Mouse (Mus musculus) T-helper 2 cell (primary cell): Measurements from ENCODE around the gene Sav1.

ENCODE experiments used
- in situ Hi-C: fragments of 300-600 bp; cut with MboI, MseI; formaldehyde crosslinking; loops from one replicate; pipeline ENCODE4 v1.15.1; 2025; ENCODE audit warnings: high pct_unique_total_duplicates

The Sav1 gene

DNA sequence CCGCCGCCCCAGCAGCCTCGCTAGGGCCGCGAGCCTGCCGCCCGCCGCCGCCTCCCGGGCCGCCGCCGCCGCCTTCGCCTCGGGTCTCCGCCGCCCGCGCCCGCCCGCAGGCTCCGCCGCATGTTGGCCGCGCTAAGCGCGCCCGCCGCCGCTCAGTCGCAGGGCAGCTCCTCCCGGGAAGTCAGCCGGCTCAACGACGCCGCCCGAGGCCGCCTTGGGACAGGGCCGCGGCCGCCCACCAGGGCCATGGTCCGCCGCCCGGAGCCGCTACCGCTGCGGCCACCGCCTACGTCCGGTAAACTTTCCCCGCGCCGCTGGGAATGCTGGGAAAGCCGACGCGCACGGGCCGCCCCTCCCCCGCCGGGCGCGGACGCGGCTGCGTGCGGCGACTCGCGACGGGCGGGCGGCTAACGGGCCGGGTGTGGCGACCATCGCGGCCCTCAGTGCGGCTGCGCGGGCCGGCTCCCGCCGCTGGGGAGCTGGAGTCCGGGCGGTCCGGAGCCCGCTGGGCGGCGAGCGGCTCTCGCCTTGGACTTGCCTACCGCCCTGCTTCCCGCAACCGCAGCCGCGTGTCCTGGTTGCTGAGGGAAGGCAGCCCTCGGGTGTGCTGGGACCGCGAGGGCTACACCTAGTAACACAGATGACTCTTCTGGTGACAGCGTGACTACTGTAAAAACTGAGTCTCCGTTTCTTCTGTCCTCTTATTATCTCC lies at the start of gene Sav1:
Gene Sav1 (minus strand): TSS at position 217 of the 712 bp plus-strand sequence.
- in situ Hi-C loops, result no loop called here

DNA sequence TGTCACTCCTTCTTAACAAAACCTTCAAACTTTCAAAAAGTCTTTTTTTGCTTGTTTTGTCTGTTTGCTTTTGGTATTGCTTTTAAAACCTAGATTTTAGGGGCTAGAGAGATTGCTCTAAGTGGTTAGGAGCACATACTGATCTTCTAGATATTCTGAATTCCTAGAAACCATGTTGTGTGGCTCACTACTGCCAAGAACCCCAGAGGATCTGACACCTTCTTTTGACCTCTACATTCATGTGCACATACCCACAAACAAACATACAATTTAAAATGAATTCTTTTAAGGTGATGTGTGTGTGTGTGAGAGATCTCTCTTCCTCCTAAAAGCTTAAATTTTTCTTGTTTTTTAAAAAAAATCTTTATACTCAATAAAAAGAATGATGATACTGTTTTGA lies 39.4 kb upstream of the Sav1 start:
- in situ Hi-C loops, result no loop called here

DNA sequence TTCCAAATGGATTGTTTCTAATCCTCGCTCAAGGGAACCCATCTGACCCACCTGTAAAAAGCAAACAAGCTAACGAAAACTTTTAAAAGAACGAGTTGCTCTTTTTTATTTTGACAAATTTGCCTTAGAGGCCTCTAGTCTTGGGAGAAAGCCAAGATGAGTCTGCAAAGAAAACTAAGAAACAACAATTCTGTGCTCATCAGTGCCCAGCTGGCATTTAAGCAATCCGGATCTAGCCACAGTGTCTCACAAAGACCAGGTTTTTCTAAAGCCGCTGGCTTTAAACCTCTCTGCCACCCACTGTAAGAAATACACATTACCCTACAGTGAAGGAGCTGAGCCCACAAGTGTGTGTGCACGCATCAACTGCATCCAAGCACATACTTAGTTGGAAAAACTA lies 38.6 kb upstream of the Sav1 start:
- in situ Hi-C loops, result no loop called here

DNA sequence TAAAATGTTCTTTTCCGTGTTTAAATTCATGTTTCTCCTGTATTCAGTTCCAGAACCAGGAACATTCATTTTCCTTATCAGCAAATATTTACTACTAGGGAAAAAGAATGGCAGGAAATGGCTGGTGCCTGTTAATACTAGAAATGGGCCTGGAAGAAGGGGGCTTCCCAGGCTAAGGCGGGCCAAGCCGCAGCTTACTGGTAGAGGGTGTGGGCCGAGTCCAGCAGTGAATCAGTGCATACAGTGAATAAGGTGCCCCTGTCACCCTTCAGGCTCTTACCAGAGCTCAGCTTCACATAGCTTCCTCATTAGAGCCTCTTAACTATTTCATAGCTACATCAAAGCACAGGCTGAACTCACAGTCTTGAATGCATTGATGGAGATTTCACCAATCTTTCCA lies 36.8 kb upstream of the Sav1 start:
- in situ Hi-C loops, result no loop called here

DNA sequence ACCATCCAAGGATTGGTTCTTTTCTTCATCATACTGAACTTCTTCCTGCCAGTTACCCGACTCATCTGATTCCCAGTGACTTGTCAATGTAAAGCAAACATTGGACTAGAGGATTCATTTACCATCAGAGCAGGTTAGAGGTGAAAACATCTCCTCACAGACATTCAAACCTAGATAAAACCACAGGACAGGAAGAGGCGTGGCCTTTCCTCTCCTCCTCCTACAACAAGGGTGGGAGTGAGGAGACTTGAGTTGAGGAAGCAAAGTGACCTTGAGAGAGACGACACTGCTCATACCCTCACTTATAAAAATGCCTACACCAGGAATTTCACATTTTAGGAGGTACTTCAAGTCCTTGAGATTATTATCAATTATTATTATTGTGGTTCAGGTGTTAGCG lies 31.4 kb upstream of the Sav1 start:
- in situ Hi-C loops, result no loop called here

DNA sequence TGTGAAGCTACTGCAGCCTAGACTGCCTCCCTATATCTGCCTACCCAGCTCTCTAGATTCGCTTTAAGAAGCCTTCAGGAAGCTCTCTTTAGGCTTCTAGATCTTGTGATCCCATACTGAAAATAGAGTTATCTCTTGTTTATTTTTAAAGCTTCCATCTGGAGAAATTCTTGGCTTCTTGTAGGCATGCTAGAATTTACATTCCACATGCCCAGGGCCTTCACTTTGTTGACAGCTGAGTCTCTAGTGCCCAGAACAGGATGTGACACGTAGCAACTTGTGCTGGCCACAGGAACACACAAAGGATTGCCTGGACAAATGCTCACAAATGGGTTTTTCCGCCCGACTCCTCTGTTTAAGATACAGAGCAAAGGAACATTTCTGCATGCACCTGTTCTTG lies 29.1 kb upstream of the Sav1 start:
- in situ Hi-C loops, result no loop called here

DNA sequence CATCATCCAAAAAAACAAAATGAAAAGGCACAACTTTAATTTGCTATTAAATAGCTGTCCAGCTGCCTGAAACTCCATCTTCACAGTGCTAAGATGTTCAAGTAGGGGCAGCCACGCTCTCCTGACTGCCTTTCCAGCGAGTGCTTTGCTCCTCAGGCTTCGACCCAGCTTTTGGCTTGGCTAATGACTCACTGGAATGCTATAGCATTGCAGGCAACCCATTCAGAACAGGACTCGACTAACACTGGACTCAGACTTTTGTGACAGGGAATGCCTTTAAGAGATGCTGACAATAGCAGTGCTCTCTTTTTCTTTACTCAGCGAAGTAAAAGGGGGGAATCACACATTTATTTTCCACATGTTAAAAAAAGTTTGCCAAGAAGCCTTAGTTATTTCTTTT lies 24.9 kb upstream of the Sav1 start:
- in situ Hi-C loops, result no loop called here

DNA sequence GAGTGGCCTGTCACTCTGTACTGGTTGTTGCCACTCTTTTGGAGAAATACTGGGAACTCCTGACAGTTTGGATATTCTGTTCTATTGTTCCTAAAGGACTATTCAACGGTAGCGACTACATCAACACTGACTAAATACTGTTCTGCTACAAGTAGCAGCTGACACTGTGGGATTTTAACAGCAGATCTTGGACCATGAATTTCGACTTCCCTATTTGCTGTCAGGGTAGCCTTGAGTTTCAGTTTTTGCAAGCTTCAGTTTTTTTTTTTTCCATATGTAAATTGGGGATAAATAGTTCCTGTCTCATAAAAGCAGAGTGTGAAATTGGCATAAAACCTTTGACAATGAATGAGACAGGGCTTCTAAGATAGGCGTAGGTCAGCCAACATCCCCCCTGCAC lies 23.6 kb upstream of the Sav1 start:
- in situ Hi-C loops, result no loop called here

DNA sequence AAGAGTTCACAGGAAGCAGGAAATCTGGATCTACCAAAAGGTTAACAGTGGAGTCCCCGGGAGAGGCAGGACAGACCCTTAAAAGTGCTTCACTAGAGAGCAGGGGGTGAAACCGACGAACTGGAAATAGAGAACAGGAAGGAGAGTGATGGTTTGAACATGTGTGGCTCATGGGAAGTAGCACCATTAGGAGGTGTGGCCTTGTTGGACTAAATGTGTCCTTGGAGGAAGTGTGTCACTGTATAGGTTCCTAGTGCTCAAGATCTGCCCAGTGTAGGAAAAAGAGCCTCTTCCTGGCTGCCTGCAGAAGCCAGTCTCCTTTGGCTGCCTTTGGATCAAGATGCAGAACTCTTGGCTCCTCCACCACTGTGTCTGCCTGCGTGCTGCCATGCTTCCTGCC lies 18.3 kb upstream of the Sav1 start:
- in situ Hi-C loops, result no loop called here

DNA sequence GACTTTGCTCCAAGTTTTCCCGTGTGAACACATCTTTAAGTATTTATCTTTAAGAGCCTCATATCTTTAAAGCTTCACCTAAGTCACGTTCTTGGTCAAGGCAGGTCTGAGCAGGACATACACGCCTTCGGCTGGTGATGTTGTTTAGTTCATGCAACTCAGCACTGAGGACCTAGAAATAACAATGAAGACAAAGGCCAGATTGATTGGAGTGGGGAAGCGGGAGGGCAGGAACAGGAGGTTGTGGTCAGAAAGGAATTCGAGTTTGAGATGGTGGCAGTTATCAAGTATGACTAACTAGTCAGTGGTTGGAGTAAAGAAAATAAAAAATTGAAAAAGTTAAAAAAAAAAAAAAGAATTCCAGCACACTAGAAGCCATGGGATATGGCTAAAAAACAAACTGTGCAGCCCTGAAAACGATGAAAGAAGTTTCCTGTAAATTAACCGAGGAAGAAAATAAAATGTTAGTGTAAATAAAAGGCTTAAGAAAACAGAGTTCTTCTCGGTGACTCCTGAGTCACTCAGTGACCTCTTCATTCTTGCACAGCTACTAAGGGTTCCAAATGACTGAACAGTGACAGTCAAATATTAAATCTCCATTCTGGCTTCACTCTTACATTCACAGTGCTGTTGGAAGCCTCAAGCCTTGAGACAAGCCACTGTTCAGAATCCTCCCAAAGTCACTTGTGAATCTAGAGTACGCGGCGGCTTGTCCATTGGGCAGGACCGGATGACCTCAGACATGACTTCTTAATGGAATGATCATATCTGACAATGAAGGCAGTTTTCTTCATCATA lies 11.6 kb upstream of the Sav1 start:
- in situ Hi-C loops, result no loop called here

DNA sequence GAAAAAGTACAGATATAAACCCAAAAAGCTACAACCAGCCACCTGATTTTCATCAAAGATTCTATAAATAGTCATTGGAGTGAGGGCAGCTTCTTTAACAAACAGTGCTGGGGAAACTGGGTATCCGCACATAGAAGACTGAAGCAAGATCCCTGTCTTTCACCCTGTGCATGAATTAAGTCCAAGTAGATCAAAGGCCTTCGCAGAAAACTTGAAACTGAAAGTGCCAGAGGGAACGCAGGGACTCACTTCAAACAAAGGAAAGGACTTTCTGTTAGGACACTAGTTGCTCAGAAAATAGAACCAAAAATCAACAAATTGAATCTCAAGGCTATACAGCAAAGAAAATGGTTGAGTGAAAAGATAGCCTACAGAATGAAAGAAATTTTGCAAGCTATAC lies 8.6 kb upstream of the Sav1 start:
- in situ Hi-C loops, result no loop called here

DNA sequence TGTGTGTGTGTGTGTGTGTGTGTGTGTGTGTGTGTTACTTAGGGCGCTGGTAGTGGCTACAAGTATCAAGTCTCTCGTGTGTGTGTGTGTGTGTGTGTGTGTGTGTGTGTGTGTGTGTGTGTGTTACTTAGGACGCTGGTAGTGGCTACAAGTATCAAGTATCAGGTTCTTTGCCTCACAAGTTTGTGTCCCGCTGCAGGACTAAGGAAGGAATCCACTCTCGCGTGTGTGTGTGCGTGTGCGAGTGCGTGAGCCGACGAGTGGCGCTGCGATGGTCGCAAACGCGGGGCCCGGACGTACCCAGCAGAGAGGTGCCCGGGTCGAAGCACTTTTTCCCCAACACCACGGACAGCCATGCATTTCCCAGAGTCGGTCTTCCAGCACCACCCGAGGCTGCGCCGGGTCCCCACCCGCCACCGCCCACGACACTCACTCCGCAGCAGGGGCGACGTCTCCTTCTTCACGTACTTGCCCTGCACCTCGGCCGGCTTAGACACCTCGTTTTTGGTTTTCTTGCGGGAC lies 500 bp downstream of the Sav1 start:
- in situ Hi-C loops, result no loop called here

DNA sequence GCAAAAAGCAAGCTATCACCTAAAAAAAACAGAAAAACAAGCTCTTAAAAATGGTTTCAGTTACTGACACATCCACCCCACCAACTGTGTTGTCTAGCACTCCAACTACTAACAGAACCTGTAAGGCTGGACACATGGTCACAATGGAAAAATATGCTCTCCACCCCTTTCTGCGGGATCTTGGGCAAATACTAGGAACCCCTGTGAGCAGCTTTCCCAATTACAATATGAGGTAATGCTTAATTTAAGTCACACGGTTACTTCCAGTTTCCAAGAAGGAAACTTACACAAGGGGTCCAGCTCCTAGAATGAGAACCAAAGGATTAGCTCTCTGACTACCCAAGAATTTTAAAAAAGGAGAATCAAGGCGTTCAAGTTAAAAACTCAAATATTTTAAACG lies 1.3 kb downstream of the Sav1 start:
- in situ Hi-C loops, result no loop called here

DNA sequence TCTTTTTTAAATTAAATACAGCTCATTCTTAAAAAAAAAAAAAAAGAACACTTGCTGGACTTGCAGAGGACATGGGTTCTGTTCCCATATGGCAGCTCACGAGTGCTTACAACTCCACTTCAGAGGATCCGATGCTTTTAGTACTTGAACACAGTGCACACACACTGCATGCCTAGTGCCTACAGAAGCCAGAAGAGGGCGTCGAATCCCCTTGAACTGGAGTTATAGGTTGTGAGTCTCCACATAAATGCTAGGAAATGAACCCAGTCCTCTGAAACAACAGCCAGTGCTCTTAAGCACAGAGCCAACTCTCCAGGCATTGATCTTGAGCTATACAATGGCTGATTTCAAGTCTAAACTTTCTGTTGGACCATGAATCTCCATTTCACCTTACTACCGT lies 3.9 kb downstream of the Sav1 start:
- in situ Hi-C loops, result no loop called here

DNA sequence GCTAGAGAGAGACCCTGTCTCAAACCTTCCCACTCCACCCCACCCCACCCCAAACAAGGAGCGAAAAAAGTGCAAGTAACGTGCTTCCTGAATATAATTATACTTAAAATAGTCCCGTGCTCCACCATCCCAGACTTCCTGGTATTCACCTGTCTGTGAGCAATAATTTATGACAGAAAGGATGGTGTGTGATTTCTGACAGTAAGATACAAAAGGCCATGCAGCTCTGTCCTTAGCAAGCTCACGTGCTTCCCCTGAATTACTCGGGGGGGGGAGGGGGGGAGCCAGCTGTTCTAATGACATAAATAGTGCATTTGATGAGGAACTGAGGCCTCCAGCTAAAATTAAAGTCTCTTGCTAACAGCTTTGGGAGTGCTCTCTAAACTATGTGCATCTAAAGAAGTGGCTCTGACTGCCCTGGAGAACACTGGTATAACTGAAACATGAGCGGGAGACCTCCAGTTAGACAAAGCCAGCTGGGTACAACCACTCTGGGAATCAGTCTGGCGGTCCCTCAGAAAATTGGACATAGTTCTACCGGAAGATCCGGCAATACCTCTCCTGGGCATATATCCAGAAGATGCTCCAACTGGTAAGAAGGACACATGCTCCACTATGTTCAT lies 9.3 kb downstream of the Sav1 start:
- in situ Hi-C loops, result no loop called here

DNA sequence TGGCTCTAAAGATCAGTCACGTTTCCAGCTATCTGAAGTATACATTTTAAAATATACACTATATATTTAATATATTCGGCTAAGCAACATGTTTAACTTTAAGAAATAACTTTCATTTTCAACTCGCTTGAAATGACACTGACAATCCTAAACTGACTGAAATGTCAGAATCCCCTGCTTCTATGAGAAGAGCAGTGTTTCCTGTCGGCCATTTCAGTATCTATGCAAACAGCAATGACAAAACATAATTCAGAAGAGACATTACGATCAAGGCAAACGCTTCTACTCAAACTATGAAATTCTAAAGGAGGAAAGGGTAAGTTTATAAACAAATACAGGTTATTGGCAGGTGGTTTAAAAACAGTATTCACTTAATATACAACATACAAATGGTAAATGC lies 10.1 kb downstream of the Sav1 start:
- in situ Hi-C loops, result no loop called here

DNA sequence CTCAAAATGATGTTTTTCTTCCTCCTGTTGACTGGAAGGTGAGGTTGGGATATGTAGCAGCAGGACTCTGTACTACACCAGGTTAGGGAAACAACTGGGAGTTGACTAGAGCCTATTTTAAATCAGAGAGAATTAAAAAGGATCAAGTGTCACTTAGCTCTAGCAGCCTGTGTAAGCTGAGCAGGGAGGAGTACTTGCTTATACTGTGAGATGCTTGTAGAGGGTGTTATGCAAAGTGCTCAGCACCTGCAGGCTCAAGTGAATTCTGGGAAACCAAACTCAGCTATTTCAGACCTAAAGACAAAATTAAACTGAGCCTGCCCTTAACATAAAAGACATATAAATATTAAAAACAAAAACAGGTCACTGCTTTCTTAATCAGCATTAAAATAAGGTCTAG lies 13.1 kb downstream of the Sav1 start:
- in situ Hi-C loops, result loop anchor here (5.0 kb wide), 1 partner anchor 89 kb away; no protein-coding TSS in a partner anchor

DNA sequence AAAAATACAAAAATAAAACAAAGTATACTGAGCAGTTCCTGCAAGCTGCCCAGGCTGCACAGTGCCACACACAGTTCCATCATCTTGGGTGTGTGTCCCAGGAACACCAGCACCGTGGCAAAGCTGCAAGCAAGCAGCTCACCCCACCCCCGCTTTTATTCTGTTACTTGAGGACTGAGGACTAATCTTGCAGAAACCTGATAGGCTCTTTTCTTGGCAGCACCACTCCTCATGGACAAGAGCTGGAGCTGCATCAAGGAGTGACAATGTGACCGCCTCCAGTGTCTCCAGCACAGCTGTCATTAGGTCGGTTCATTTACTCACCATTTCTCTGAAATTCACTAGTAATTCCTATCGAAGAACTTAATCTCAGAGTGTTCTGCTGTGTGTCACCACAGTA lies 18.6 kb downstream of the Sav1 start:
- in situ Hi-C loops, result no loop called here

DNA sequence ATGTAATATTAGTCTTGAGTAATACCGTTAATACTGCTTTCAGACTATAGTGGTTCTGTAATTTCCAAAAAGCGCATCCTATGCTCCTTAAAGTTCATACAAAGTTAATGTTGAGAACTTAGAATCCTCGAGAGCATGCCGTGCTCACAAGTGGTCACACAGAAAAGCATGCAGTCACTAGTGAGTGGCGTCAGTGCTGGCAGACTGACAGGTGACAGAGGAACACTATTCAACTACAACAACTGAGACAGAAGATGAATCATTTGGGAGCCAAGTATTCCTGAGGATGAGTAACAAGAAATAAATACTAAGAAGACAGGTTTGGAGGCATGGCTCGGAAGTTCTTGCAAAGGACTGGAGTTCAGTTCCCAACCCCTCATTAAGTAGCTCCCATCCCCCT lies 19.7 kb downstream of the Sav1 start:
- in situ Hi-C loops, result no loop called here

DNA sequence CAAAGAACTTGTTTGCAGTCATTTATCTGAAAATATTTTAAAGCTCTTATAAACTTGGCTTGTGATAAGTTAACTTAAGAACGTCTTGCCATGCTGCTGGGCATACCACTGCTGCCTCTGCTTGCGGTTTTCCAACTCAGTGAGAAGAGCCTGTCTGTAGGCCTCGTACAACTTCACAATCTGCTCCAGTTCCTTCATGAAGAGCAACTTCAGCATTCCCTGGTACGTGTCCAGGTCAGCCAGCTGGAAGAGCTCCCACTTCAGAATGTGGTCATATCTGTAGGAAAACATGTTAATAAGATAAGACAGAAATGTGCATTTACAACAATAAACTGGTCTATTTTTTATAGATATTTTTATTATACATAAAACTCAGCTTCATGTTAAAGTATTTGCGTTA lies 20.7 kb downstream of the Sav1 start:
- in situ Hi-C loops, result no loop called here

DNA sequence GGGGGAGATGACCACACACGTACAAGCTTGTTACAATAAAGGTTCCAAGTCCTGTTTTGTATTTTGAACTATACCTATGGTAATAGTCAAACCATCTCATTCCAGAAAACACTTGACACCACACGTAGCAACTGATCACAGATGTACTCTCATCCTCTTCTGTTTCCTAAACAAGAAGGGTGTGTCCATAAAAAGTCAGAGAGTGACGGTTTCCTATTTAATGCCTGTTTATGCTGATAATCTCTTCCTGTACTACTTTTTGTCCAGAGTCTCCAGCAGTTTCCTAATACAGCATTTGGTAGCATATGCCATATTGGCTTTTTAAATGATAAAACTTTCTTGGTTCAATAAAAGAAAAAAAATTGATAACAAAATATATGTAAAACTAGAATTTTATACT lies 21.2 kb downstream of the Sav1 start:
- in situ Hi-C loops, result no loop called here

DNA sequence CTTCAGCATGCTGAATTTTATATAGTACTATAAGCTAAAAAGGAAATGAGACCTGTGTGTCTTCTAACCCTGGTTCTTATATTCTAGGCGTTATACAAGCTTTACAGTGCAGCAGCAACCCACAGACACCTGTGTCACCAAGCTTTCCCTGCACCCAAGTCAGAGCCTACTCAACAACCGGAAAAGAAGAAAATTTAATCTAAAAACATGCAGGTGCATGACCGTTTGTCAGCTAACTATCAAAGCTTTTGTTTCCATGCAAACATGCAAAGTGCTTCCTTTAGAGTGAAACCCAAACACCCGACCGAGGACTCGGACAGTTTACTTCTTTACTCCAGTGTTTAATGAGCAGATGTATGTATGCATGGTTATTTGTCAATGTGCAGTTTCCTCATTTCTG lies 23.7 kb downstream of the Sav1 start:
- in situ Hi-C loops, result no loop called here

DNA sequence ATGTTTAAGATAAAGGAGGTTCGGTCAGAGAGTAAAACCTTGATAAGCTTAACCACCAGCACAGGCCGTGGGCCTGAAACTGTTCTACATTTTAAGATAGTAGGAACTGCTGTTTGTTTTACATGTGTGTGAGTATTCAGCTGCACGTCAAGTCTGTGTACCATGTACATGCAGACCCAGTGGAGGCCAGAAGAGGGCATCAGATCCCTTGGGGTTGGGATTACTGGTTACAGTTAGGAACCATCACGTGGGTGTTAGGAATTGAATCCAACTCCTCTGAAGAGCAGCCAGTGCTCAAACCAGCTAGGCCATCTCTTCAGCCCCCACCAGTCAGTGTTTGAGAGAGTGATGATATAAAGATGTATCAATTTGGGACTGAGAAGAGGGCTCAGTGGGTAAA lies 24.3 kb downstream of the Sav1 start:
- in situ Hi-C loops, result no loop called here
